Mouse (Mus musculus): ENCODE data around the gene Mthfd2. TPM values are rescaled to one million over a fixed set of nuclear protein-coding genes. Genes with fewer than 3 reads are reported as not detected.

The Mthfd2 gene
- total and polyA plus RNA-seq, 2 experiments from 2014 or later, result 19.2 to 32.0 TPM

DNA sequence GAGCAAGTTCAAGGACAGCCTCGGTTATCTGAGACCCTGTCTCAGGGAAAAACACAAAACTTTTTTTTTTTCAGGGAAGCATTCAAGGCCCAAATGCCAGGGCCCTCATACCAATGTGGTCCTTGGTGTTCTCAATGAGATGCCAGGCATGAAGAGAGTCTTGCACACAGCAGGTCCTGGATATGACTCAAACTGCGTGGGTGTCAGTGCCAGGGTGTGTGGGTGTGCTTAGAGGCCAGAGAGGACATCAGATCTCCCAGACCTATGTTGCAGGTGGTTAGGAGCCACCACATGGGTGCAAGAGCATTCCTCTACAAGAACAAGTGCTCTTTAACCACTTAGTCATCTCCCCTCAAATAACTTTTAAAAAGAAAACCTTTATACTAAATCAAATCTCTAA is 24.4 kb downstream of the Mthfd2 start:
- peaks cover 15% of the 10 kb centered on the region; the same call in 1 of the 2 replicates for H3K36me3 ChIP-seq (ENCODE audit: insufficient read depth, low read length)
- no peaks in the 10 kb centered on the region for H3K9me3 ChIP-seq (ENCODE audit: low read length)
- WGBS, result 86% methylated on average over 2 of the region's 2 CpGs
- no peaks in the 10 kb centered on the region for H3K27me3 ChIP-seq (ENCODE audit: insufficient read depth, low read length)
- no peak overlapping the region for H3K4me2 ChIP-seq (ENCODE audit: low read depth, low read length, poor library complexity, severe bottlenecking)
- no peaks in the 10 kb centered on the region for H3K4me1 ChIP-seq (ENCODE audit: insufficient read depth, low read length)
- DNase-seq (ENCODE audit: low spot score) (no peak), ATAC-seq (ENCODE audit: low FRiP score) (no peak)
- no peak overlapping the region for H3K4me3 ChIP-seq (ENCODE audit: low read depth, low read length)
- no peak for TF ChIP-seq CTCF (IDR thresholded peaks at IDR 0.05)
- no peak overlapping the region for H3K9ac ChIP-seq (replicated peaks; ENCODE audit: low read length, poor library complexity, severe bottlenecking)
- H3K27ac ChIP-seq (ENCODE audit: low read depth, low read length), result no peak overlapping the region

GRCm38 (mm10) chr6:83300447-83301229 is 25.1 kb downstream of the Mthfd2 start:
- Histone ChIP-seq H3K27me3 (ENCODE audit: insufficient read depth, low read length) (no peaks in the 10 kb centered on the region), H3K4me3 (ENCODE audit: low read depth, low read length) (no peak overlapping the region), H3K27ac (ENCODE audit: low read depth, low read length) (no peak overlapping the region), H3K36me3 (ENCODE audit: insufficient read depth, low read length) (peaks cover 10% of the 10 kb centered on the region; the same call in 1 of the 2 replicates), H3K4me1 (ENCODE audit: insufficient read depth, low read length) (no peaks in the 10 kb centered on the region), H3K9ac (replicated peaks; ENCODE audit: low read length, poor library complexity, severe bottlenecking) (no peak overlapping the region), H3K9me3 (ENCODE audit: low read length) (no peaks in the 10 kb centered on the region), H3K4me2 (ENCODE audit: low read depth, low read length, poor library complexity, severe bottlenecking) (no peak overlapping the region)
- no peak for TF ChIP-seq CTCF (IDR thresholded peaks at IDR 0.05)
- DNase-seq (ENCODE audit: low spot score), result no peak
- no peak for ATAC-seq (ENCODE audit: low FRiP score)
- WGBS, result 80% methylated on average over 7 of the region's 7 CpGs

DNA sequence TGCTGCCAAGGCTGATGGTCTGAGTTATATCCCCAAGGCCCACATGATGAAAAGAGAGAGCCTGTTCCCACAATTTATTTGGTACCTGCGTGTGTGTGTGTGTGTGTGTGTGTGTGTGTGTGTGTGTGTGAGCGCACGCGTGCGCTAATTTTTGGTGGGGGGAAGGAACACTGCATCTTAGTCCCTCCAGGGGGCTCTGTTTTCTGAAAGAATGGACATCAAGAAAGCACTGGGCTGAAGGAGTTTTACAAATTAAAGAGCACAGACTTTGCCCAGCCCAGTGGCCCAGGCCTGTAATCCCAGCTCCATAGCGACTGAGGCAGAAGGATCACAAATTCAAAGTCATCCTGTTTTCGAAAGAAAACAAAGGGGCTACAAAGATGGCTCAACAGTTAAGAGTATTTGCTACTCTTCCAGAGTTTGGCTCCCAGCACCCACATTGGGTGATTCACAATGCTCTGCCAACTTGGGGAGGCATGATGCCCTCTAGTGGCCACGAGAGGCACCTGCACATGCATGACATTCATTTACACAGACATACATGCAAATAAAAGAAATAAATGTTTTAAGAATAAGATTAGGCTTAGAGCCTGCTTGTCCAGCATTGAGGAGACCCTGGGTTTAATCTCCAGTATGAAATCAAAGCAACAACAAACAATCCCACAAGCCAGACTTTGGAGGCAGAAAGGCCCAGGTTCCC is 45.3 kb downstream of the Mthfd2 start:
- no peaks in the 10 kb centered on the region for H3K36me3 ChIP-seq (ENCODE audit: insufficient read depth, low read length)
- no peak for ATAC-seq (ENCODE audit: low FRiP score)
- no peak for DNase-seq (ENCODE audit: low spot score)
- H3K9ac ChIP-seq (replicated peaks; ENCODE audit: low read length, poor library complexity, severe bottlenecking), result no peak overlapping the region
- H3K4me3 ChIP-seq (ENCODE audit: low read depth, low read length), result no peak overlapping the region
- H3K4me1 ChIP-seq (ENCODE audit: insufficient read depth, low read length), result no peaks in the 10 kb centered on the region
- H3K27ac ChIP-seq (ENCODE audit: low read depth, low read length), result no peak overlapping the region
- peak; percentile 54 for TF ChIP-seq CTCF (IDR thresholded peaks at IDR 0.05)
- no peaks in the 10 kb centered on the region for H3K9me3 ChIP-seq (ENCODE audit: low read length)
- 80% methylated on average over 8 of the region's 8 CpGs for WGBS
- H3K27me3 ChIP-seq (ENCODE audit: insufficient read depth, low read length), result no peaks in the 10 kb centered on the region
- no peak overlapping the region for H3K4me2 ChIP-seq (ENCODE audit: low read depth, low read length, poor library complexity, severe bottlenecking)

- no peaks in the 10 kb centered on the region for H3K4me1 ChIP-seq (ENCODE audit: insufficient read depth, low read length)
- no peak overlapping the region for H3K4me2 ChIP-seq (ENCODE audit: low read depth, low read length, poor library complexity, severe bottlenecking)
- H3K36me3 ChIP-seq (ENCODE audit: insufficient read depth, low read length), result no peaks in the 10 kb centered on the region
- no peaks in the 10 kb centered on the region for H3K9me3 ChIP-seq (ENCODE audit: low read length)
- no peak overlapping the region for H3K27ac ChIP-seq (ENCODE audit: low read depth, low read length)
- peak; percentile 60 for TF ChIP-seq CTCF (IDR thresholded peaks at IDR 0.05)
- WGBS, result 23% methylated on average over 2 of the region's 2 CpGs
- ATAC-seq (ENCODE audit: low FRiP score), result no peak
- no peak overlapping the region for H3K9ac ChIP-seq (replicated peaks; ENCODE audit: low read length, poor library complexity, severe bottlenecking)
- H3K4me3 ChIP-seq (ENCODE audit: low read depth, low read length), result no peak overlapping the region
- no peaks in the 10 kb centered on the region for H3K27me3 ChIP-seq (ENCODE audit: insufficient read depth, low read length)
- DNase-seq (ENCODE audit: low spot score), result no peak
Observed at GRCm38 (mm10) chr6:83278881-83279280, 46.8 kb downstream of the Mthfd2 start.

GRCm38 (mm10) chr6:83277151-83277550 is 48.6 kb downstream of the Mthfd2 start:
- Histone ChIP-seq H3K9me3 (ENCODE audit: low read length) (no peaks in the 10 kb centered on the region), H3K4me1 (ENCODE audit: insufficient read depth, low read length) (no peaks in the 10 kb centered on the region), H3K4me3 (ENCODE audit: low read depth, low read length) (no peak overlapping the region), H3K4me2 (ENCODE audit: low read depth, low read length, poor library complexity, severe bottlenecking) (no peak overlapping the region), H3K36me3 (ENCODE audit: insufficient read depth, low read length) (no peaks in the 10 kb centered on the region), H3K27ac (ENCODE audit: low read depth, low read length) (no peak overlapping the region), H3K27me3 (ENCODE audit: insufficient read depth, low read length) (no peaks in the 10 kb centered on the region), H3K9ac (replicated peaks; ENCODE audit: low read length, poor library complexity, severe bottlenecking) (no peak overlapping the region)
- no peak for TF ChIP-seq CTCF (IDR thresholded peaks at IDR 0.05)
- DNase-seq (ENCODE audit: low spot score) (no peak), ATAC-seq (ENCODE audit: low FRiP score) (no peak)
- WGBS, result 73% methylated on average over 13 of the region's 13 CpGs

DNA sequence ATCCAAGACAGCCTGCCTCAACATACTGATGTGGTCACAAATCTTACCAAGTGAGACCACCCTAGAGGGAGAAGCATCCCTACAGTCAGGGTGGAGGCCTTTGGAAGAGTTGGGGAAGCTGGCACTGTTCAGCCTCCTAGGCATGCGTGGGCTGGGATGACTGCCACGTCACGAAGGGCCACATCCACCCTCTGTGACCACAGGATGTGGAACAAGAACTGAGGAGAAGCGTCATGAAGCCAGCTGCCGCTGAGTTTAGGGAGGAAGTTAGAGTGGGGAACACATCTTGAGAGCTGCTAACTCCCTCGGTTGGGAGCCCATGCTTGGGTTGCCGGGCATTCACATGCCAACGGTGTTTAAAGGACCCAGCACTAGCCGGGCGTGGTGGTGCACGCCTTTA is 52.0 kb downstream of the Mthfd2 start:
- Histone ChIP-seq H3K4me3 (ENCODE audit: low read depth, low read length) (no peak overlapping the region), H3K4me2 (ENCODE audit: low read depth, low read length, poor library complexity, severe bottlenecking) (no peak overlapping the region), H3K9ac (replicated peaks; ENCODE audit: low read length, poor library complexity, severe bottlenecking) (no peak overlapping the region), H3K27ac (ENCODE audit: low read depth, low read length) (no peak overlapping the region), H3K27me3 (ENCODE audit: insufficient read depth, low read length) (no peaks in the 10 kb centered on the region), H3K9me3 (ENCODE audit: low read length) (no peaks in the 10 kb centered on the region), H3K4me1 (ENCODE audit: insufficient read depth, low read length) (no peaks in the 10 kb centered on the region), H3K36me3 (ENCODE audit: insufficient read depth, low read length) (no peaks in the 10 kb centered on the region)
- no peak for DNase-seq (ENCODE audit: low spot score)
- 92% methylated on average over 11 of the region's 11 CpGs for WGBS
- TF ChIP-seq CTCF (IDR thresholded peaks at IDR 0.05), result no peak
- ATAC-seq (ENCODE audit: low FRiP score), result no peak
